Mouse (Mus musculus) brown adipose tissue, adult 24 weeks (tissue): Measurements from ENCODE around the gene Tmprss12. TPM values are rescaled to one million over a fixed set of nuclear protein-coding genes. Genes with fewer than 3 reads are reported as not detected.
"Not testable (repeated sequence)": the region's sequence is repeated elsewhere in the genome, so short reads cannot be mapped to it uniquely, and the experiment has no call there.

Experiments
- H3K27ac ChIP-seq: fragments of 200-500 bp; replicated peaks from 2 replicates; pipeline ENCODE4 v1.5.1; 2012; ENCODE audit warnings: low read depth, mild to moderate bottlenecking, low read length
- H3K4me1 ChIP-seq: fragments of 200-500 bp; 2 replicates; pipeline ENCODE4 v1.6.1; 2012; ENCODE audit warnings: low read length, mixed read lengths; ENCODE audit not compliant: control insufficient read depth, insufficient read depth, insufficient read length
- H3K4me3 ChIP-seq: fragments of 200-500 bp; 2 replicates; pipeline ENCODE4 v1.5.1; 2012; ENCODE audit warnings: low read depth, mild to moderate bottlenecking, low read length, moderate library complexity; ENCODE audit not compliant: insufficient read depth
- polyA plus RNA-seq: library from polyadenylated mRNA; stranded (reverse); fragments of >200 nt; gene quantifications from 2 replicates; pipeline ENCODE4 v1.2.4, GENCODE M21; 2012; ENCODE audit not compliant: missing spikeins, insufficient read depth, insufficient read length

The Tmprss12 gene
- polyA plus RNA-seq, result not detected in 2 replicates

DNA sequence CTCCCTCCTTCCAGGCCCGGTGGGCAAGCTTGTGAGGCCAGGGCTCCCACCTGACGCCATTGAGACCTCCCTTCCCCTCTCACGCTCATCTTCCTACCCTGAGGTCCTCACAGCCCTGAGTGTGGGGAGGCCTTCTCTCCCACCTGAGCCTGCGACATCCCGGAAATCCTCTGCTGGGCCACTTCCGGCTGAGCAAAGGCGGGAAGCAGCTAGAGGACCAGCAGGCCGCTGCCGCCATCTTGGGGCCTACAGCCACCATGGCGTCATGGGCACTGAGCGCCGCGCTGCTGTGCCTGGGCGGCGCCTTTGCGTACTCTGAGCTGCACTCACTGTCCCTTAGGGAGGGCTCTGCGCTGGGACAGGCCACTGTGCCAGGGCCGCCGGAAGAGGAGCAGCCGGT is at the start of gene Tmprss12:
TSS of gene Tmprss12 (plus strand) at position 212 of the 400 bp plus-strand sequence.
- Histone ChIP-seq H3K4me3 (no peak within 1 kb of the TSS), H3K4me1 (no peaks in the 10 kb centered on the region), H3K27ac (no peak within 1 kb of the TSS)

DNA sequence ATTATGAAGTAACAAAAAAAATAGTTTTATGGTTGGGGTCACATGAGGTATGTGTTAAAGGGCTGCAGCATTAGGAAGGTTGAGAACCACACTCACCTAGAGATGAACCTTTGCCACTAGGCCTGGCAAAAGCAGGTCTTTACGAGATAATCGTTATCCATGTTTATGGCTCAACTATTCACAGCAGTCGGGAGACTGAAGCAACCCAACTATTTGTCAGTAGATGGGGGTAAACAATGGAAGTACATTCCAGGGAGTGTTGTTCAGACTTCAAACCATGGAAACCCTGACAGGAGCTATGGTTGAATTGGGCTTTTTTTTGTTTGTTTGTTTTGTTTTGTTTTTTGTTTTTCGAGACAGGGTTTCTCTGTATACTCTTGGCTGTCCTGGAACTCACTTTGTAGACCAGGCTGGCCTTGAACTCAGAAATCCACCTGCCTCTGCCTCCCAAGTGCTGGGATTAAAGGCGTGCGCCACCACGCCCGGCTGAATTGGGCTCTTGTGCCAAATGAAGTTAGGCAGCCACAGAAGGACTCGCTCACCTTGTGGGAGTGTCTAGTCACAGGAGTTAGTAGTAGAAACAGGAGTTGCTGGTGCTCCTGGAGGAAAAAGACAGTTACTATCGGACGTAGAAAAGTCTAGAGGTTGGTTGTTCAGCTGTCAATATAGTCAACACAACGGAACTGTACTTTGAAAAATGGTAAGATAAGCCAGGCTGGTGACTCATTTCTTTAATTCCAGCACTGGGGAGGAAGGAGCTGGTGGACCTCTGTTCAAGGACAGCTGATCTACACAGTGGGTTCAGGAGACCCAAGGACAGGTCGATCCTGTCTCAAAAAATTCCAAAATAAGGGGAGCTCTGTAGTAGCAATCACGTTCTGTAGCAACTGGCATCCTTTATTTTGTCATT is 48.8 kb upstream of the Tmprss12 start:
- no peak overlapping the region for H3K27ac ChIP-seq
- peaks cover 6% of the 10 kb centered on the region; the same call in 1 of the 2 replicates for H3K4me1 ChIP-seq
- H3K4me3 ChIP-seq, result no peak overlapping the region

- no peak overlapping the region for H3K4me3 ChIP-seq
- peaks cover 3% of the 10 kb centered on the region; the same call in 1 of the 2 replicates for H3K4me1 ChIP-seq
- no peak overlapping the region for H3K27ac ChIP-seq
Measured at GRCm38 (mm10) chr15:100235208-100235965, 45.2 kb upstream of the Tmprss12 start.

GRCm38 (mm10) chr15:100236952-100237351 is 43.7 kb upstream of the Tmprss12 start:
- H3K4me1 ChIP-seq, result no peaks in the 10 kb centered on the region
- H3K4me3 ChIP-seq, result no peak overlapping the region
- no peak overlapping the region for H3K27ac ChIP-seq

GRCm38 (mm10) chr15:100241780-100242179 is 38.9 kb upstream of the Tmprss12 start:
- H3K4me3 ChIP-seq, result no peak overlapping the region
- H3K27ac ChIP-seq, result no peak overlapping the region
- H3K4me1 ChIP-seq, result no peaks in the 10 kb centered on the region

- Histone ChIP-seq H3K4me1 (no peaks in the 10 kb centered on the region), H3K4me3 (no peak overlapping the region), H3K27ac (no peak overlapping the region)
Measured at GRCm38 (mm10) chr15:100245951-100246350, 34.7 kb upstream of the Tmprss12 start.

- H3K4me3 ChIP-seq, result no peak overlapping the region
- H3K27ac ChIP-seq, result no peak overlapping the region
- H3K4me1 ChIP-seq, result no peaks in the 10 kb centered on the region
Measured at GRCm38 (mm10) chr15:100247296-100247695, 33.3 kb upstream of the Tmprss12 start.

DNA sequence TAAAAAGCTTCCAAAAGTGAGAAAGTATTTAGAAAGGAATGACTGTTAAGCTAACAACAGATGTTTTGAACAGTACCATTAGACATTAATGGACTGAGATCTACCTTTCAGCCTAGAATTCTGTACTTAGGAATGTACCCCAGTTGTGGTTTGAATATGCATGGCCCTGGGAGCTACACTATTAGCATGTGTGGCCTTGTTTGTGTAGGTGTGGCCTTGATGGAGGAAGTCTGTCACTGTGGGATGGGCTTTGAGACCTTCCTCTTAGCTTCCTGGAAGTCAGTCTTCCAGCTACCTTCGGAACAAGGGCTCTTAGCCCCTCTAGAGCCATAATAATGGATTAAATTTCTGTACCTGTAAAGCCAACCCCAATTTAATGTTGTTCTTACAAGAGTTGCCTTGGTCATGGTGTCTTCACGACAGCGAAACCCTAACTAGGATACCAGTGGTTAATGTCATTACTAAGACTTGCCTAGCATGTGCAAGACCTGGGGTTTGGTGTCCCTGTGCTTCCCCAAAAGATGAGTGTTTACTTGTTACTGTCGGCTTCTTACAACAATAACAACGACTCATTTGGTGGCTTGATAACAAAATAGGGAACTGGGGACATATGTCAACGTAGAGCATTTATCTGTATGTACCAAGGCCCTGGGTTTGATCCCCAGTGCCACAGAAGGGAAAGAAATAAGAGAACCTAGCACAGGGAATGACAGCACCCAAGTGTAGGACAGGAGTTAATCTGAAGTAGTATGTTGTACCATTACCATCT is 31.8 kb upstream of the Tmprss12 start:
- Histone ChIP-seq H3K27ac (no peak overlapping the region), H3K4me1 (no peaks in the 10 kb centered on the region), H3K4me3 (no peak overlapping the region)

GRCm38 (mm10) chr15:100251153-100251780 is 29.4 kb upstream of the Tmprss12 start:
- no peaks in the 10 kb centered on the region for H3K4me1 ChIP-seq
- H3K27ac ChIP-seq, result no peak overlapping the region

DNA sequence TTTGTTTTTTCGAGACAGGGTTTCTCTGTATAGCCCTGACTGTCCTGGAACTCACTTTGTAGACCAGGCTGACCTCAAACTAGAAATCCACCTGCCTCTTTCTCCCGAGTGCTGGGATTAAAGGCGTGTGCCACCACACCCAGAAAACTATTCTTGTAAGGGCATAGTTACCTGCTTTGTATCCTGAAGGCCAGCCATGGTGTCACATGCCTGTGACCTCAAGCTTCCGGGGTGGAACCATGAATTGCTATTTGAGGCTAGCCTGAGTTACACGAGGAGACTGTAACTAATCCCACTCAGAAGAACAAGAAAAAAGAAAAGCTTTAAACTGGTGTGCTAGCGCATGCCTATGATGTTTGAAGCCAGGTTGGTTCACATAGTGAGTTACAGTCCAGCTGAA is 24.3 kb upstream of the Tmprss12 start:
- Histone ChIP-seq H3K4me1 (no peaks in the 10 kb centered on the region), H3K4me3 (no peak overlapping the region)

More at GRCm38 (mm10) chr15:100251153-100251780, 29.4 kb upstream of the Tmprss12 start:
- no peak overlapping the region for H3K4me3 ChIP-seq

DNA sequence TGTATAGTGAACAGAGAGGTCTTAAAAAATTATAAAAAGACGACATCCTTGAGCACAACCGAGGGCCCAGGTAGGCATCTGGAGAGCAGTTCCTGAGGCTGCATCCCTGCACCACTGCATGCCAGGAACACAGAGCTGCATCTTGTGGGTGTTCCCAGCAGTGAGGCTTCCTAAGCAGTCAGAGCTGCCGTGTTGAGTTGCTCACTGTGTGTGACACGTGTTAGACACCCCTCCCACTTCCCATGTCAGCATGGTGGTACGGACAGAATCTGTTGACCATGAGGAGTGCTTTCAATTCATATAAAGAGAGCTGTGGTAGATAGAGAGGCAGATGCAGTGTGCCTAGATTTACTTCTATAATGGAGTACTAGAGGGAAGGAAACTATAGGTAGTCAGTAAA is 23.3 kb upstream of the Tmprss12 start:
- no peak overlapping the region for H3K4me3 ChIP-seq
- H3K4me1 ChIP-seq, result no peaks in the 10 kb centered on the region
- H3K27ac ChIP-seq, result no peak overlapping the region

More for the DNA sequence above, 24.3 kb upstream of the Tmprss12 start:
- no peak overlapping the region for H3K27ac ChIP-seq

DNA sequence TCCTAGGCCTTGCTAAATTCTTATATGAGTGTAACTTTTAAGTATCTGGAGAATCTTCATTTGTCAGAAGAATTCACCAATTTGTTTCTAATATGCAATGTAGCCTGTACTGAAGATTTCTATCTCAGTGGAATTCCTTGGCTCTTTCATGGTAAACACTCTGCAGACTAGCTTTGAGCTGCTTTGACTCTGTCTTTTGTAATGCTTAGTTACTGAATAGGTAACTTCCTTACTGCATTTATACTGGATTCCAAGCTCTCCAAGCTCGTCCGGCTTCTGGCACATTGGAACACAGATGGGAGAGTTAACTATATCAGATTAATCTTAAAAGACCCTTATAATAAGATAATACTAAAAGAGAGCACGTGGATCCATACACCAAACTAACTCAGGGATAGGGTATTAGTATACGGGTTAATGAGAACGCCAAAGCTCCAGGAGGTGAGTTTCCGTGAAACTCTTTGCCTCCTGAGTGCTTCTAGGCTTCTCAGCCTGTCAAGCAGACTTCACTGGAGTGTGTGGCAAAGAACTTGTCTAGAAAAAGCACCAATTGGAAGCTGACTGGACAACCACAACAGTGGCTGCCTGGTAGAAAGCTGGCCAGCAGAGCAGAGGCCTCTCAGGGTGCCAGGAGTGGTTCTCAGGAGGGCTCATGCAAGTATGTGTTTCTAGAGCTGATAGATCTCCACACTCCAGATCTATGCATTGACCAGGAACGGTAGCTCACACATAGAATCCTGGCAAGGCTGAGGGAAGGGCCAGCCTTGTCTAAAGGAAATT is 21.8 kb upstream of the Tmprss12 start:
- no peak overlapping the region for H3K4me3 ChIP-seq
- no peak overlapping the region for H3K27ac ChIP-seq

GRCm38 (mm10) chr15:100260351-100260750 is 20.3 kb upstream of the Tmprss12 start:
- H3K4me1 ChIP-seq, H3K27ac ChIP-seq, H3K4me3 ChIP-seq: not testable (repeated sequence)

More for the DNA sequence above, 21.8 kb upstream of the Tmprss12 start:
- no peaks in the 10 kb centered on the region for H3K4me1 ChIP-seq
